Mouse (Mus musculus) liver, postnatal 0 days (tissue): Measurements from ENCODE around the gene Ctnnbip1.

Experiments
- CTCF ChIP-seq: sonication (generic); IDR thresholded peaks from 2 replicates; pipeline ENCODE4 v1.5.1; 2016; ENCODE audit warnings: antibody characterized with exemption, low read depth
- EP300 ChIP-seq: IDR thresholded peaks from 2 replicates; pipeline ENCODE4 v1.6.1; 2016; ENCODE audit warnings: antibody characterized with exemption, low read depth, mild to moderate bottlenecking

DNA sequence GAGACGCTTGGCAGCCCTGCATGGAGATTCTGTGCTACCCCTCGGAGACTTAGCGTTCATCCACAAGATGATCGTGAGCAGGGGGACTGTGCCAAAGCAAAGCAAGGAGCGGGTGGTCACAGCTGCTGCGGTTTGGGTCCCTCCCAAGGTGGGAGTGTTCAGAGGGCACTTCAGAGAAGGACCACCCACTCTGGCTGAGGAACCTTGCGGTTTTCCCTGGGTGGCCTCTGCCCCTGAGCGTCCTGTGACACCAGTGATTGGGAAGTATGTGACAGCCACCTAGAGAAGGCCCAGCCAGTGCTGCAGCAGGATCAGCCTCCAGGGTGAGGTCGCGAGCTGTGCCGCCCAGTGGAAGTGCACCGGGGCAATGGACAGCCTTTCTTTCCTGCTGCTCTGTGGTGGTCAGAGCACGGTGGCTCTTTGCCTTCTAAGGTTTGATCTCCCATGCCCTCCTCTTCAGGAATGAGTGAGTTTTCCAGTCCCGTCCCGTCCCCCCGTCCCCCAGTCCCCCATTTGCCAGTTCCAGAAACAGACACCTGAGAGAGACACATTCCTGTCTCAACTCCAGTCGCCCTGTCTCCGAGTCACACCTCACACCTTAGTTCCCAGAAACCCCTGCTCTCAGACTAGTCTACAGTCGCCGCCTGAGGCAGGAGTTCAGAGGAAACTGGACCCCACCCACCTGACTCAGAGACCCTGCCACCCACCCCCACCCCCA lies 89.7 kb downstream of the Ctnnbip1 start:
- TF ChIP-seq CTCF (no peak), EP300 (no peak)
